Mouse (Mus musculus) spleen, adult 18-20 months (tissue): ENCODE data around the gene Rab8a.

Source experiments
- DNase-seq, 2 experiments: peaks; one replicate each; pipeline ENCODE4 v3.0.0; 2022; ENCODE audit warnings: mixed read lengths in 2 of 2

The Rab8a gene

GRCm38 (mm10) chr8:72213536-72213935 lies 52.5 kb downstream of the Rab8a start, which contains the start of gene Gm11034:
TSS of gene Gm11034 (minus strand) at chr8:72213636.
- no peak for DNase-seq

GRCm38 (mm10) chr8:72215060-72215459 lies 54.1 kb downstream of the Rab8a start:
- DNase-seq, result peak; percentile 49 to 71

GRCm38 (mm10) chr8:72215871-72216270 lies 54.9 kb downstream of the Rab8a start:
- no peak for DNase-seq

GRCm38 (mm10) chr8:72218781-72219540 lies 58.0 kb downstream of the Rab8a start:
- no peak for DNase-seq

- DNase-seq, result peak; percentile 74 to 79
Observed at GRCm38 (mm10) chr8:72219541-72220363, 58.8 kb downstream of the Rab8a start, which contains the start of gene Fam32a. TSS of gene Fam32a (plus strand) at chr8:72219730.

DNA sequence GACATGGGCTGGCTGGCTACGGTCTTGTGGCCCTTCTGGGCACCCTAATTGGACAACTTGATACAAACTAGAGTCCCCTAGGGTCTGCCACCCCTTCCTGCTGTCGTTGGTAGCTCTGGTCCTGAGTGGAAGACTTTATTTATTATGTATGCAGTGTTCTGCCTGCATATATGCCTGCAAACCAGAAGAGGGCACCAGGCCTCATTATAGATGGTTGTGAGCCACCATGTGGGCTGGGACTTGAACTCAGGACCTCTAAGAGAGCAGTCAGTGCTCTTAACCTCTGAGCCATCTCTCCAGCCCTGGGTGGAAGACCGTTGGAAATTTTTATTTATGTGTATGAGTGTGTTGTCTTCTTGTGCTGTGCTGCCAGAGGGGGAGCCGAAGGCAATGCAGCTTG lies 59.8 kb downstream of the Rab8a start:
- DNase-seq, result no peak

DNA sequence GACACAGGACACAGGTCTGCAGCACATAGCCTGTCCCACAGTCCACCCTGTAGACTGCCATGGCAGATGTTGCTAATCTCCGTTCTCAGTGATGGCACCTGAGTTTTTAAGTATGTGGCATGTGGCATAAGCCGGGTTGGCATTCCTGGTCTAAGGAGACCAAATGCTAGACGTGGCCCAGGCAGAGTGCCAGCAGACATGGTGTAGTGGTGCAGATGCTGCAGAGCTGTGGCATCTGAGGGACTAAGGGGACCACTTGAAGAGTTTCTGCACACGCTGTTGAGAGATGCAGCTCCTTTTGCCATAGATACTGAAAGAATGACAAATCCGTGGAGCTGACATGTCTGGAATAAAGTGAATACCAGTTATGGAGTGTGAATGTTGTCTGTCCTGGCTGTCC lies 61.7 kb downstream of the Rab8a start:
- DNase-seq, result no peak
